Mouse (Mus musculus): ENCODE results near the gene Plcxd3.

DNA sequence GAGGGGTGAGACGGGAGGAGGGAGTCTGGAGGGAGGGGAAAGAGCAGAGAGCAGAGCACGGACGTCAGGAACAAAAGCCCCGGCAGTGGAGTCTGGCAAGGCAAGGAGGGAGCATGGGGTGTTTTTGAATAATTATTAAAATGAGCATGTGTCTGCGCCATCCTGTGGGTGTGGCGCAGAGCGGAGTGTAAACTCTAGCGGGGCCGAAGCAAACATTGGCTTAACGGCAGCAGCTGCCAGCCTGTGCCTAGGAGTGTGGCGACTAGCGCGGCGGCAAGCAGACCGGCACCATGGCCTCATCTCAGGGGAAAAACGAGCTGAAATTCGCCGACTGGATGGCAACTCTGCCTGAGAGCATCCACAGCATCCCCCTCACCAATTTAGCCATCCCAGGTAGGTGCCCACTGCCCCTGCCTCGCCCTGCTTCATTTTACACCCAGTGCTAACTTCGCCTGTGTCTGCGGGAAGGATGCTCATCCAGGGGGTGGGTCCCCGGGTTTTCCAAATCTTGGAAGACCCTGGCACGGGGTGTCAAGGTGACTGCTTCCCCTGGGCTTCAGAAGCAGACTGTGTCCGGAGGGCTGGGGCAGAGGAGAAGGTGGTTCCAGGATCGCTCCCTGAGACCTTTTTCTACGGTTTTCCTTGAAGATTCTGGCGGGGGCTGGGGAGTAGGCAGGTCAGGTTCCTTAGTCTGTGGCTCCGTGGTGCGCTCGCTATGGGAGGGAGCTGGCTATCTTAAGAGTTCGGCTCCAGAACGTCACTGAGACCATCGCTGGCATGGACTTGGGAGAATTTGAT lies at the start of gene Plcxd3:
- TF ChIP-seq CTCF (IDR thresholded peaks at IDR 0.05) (no peak), EP300 (IDR thresholded peaks at IDR 0.05; ENCODE audit: insufficient read depth, low read depth, low read length) (no peak), POLR2A (IDR thresholded peaks at IDR 0.05; ENCODE audit: insufficient read depth, low read depth, low read length) (no peak)

Data from heart, adult 2 months (tissue).